Mouse (Mus musculus): ENCODE measurements at regions not wholly inside any gene's neighbourhood (a gene's known extent, or its start where the extent isn't known, plus 50 kb on each side); places are given as distances from the start of the nearest gene placed in this dataset.

- Histone ChIP-seq H3K4me3 (ENCODE audit: low read depth, low read length) (no peak overlapping the region), H3K4me2 (replicated peaks; ENCODE audit: low read depth) (no peak overlapping the region), H3K4me1 (replicated peaks; ENCODE audit: control insufficient read depth, insufficient read depth, low read length) (no peaks in the 10 kb centered on the region), H3K9me3 (ENCODE audit: control insufficient read depth) (no peaks in the 10 kb centered on the region), H3K9ac (ENCODE audit: low read depth, low read length) (no peak overlapping the region), H3K27ac (ENCODE audit: low read depth, low read length) (no peak overlapping the region), H3K27me3 (replicated peaks; ENCODE audit: control insufficient read depth, insufficient read depth, low read length) (no peaks in the 10 kb centered on the region), H3K36me3 (ENCODE audit: control insufficient read depth, insufficient read depth) (no peaks in the 10 kb centered on the region)
- no peak for TF ChIP-seq CTCF (IDR thresholded peaks at IDR 0.05; ENCODE audit: low read depth)
- no peak for ATAC-seq
- 73% methylated on average over 7 of the region's 7 CpGs for WGBS
Measured at GRCm38 (mm10) chr14:29866455-29867275, 101.4 kb upstream of the Selenok start.

- no peak for ATAC-seq
- TF ChIP-seq CTCF (IDR thresholded peaks at IDR 0.05; ENCODE audit: low read depth) = no peak
- Histone ChIP-seq H3K27me3 (replicated peaks; ENCODE audit: control insufficient read depth, insufficient read depth, low read length) (no peaks in the 10 kb centered on the region), H3K4me3 (ENCODE audit: low read depth, low read length) (no peak overlapping the region), H3K36me3 (ENCODE audit: control insufficient read depth, insufficient read depth) (no peaks in the 10 kb centered on the region), H3K4me2 (replicated peaks; ENCODE audit: low read depth) (no peak overlapping the region), H3K9me3 (ENCODE audit: control insufficient read depth) (no peaks in the 10 kb centered on the region), H3K4me1 (replicated peaks; ENCODE audit: control insufficient read depth, insufficient read depth, low read length) (no peaks in the 10 kb centered on the region), H3K27ac (ENCODE audit: low read depth, low read length) (no peak overlapping the region), H3K9ac (ENCODE audit: low read depth, low read length) (no peak overlapping the region)
- 47% methylated on average over 6 of the region's 6 CpGs for WGBS
Measured at GRCm38 (mm10) chr14:29867311-29867710, 100.8 kb upstream of the Selenok start.

GRCm38 (mm10) chr14:29869930-29870329 lies 98.2 kb upstream of the Selenok start:
- 77% methylated on average over 9 of the region's 9 CpGs for WGBS
- Histone ChIP-seq H3K4me2 (replicated peaks; ENCODE audit: low read depth) (no peak overlapping the region), H3K36me3 (ENCODE audit: control insufficient read depth, insufficient read depth) (no peaks in the 10 kb centered on the region), H3K9me3 (ENCODE audit: control insufficient read depth) (no peaks in the 10 kb centered on the region), H3K4me1 (replicated peaks; ENCODE audit: control insufficient read depth, insufficient read depth, low read length) (no peaks in the 10 kb centered on the region), H3K27me3 (replicated peaks; ENCODE audit: control insufficient read depth, insufficient read depth, low read length) (no peaks in the 10 kb centered on the region), H3K4me3 (ENCODE audit: low read depth, low read length) (no peak overlapping the region), H3K27ac (ENCODE audit: low read depth, low read length) (no peak overlapping the region), H3K9ac (ENCODE audit: low read depth, low read length) (no peak overlapping the region)
- ATAC-seq = no peak
- no peak for TF ChIP-seq CTCF (IDR thresholded peaks at IDR 0.05; ENCODE audit: low read depth)

DNA sequence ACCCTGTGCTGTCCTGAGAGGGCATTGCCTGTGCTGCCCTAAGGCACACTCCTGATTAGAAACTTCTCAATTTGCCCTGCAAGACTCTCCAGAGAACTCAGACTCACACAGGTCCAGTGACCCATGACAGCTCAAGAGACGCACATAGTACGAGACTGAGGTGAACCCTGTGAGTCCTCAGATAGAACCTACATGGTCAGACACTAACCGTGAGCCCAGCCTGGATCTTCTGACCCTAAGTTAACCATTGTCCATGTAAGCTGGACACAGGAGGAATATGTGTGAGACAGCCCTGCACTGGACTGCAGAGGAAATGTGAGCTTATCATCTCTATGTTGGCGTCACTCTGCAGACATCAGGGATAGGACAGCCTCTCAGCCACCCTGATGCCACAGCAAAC lies 91.4 kb upstream of the Selenok start:
- WGBS = 93% methylated on average over 4 of the region's 4 CpGs
- no peak for TF ChIP-seq CTCF (IDR thresholded peaks at IDR 0.05; ENCODE audit: low read depth)
- no peaks in the 10 kb centered on the region for H3K27me3 ChIP-seq (replicated peaks; ENCODE audit: control insufficient read depth, insufficient read depth, low read length)
- H3K4me2 ChIP-seq (replicated peaks; ENCODE audit: low read depth) = no peak overlapping the region
- no peak overlapping the region for H3K27ac ChIP-seq (ENCODE audit: low read depth, low read length)
- H3K36me3 ChIP-seq (ENCODE audit: control insufficient read depth, insufficient read depth) = no peaks in the 10 kb centered on the region
- H3K4me3 ChIP-seq (ENCODE audit: low read depth, low read length) = no peak overlapping the region
- H3K4me1 ChIP-seq (replicated peaks; ENCODE audit: control insufficient read depth, insufficient read depth, low read length) = no peaks in the 10 kb centered on the region
- ATAC-seq = no peak
- no peaks in the 10 kb centered on the region for H3K9me3 ChIP-seq (ENCODE audit: control insufficient read depth)
- no peak overlapping the region for H3K9ac ChIP-seq (ENCODE audit: low read depth, low read length)

- Histone ChIP-seq H3K27ac (ENCODE audit: low read depth, low read length) (no peak overlapping the region), H3K4me2 (replicated peaks; ENCODE audit: low read depth) (no peak overlapping the region), H3K4me3 (ENCODE audit: low read depth, low read length) (no peak overlapping the region), H3K36me3 (ENCODE audit: control insufficient read depth, insufficient read depth) (no peaks in the 10 kb centered on the region), H3K27me3 (replicated peaks; ENCODE audit: control insufficient read depth, insufficient read depth, low read length) (no peaks in the 10 kb centered on the region), H3K4me1 (replicated peaks; ENCODE audit: control insufficient read depth, insufficient read depth, low read length) (no peaks in the 10 kb centered on the region), H3K9ac (ENCODE audit: low read depth, low read length) (no peak overlapping the region), H3K9me3 (ENCODE audit: control insufficient read depth) (no peaks in the 10 kb centered on the region)
- ATAC-seq = no peak
- WGBS = 64% methylated on average over 11 of the region's 11 CpGs
- no peak for TF ChIP-seq CTCF (IDR thresholded peaks at IDR 0.05; ENCODE audit: low read depth)
Measured at GRCm38 (mm10) chr14:29877671-29878422, 90.3 kb upstream of the Selenok start.

GRCm38 (mm10) chr14:29878423-29878800 lies 89.7 kb upstream of the Selenok start:
- Histone ChIP-seq H3K4me2 (replicated peaks; ENCODE audit: low read depth) (no peak overlapping the region), H3K9me3 (ENCODE audit: control insufficient read depth) (no peaks in the 10 kb centered on the region), H3K9ac (ENCODE audit: low read depth, low read length) (no peak overlapping the region), H3K36me3 (ENCODE audit: control insufficient read depth, insufficient read depth) (no peaks in the 10 kb centered on the region), H3K27ac (ENCODE audit: low read depth, low read length) (no peak overlapping the region), H3K4me1 (replicated peaks; ENCODE audit: control insufficient read depth, insufficient read depth, low read length) (no peaks in the 10 kb centered on the region), H3K27me3 (replicated peaks; ENCODE audit: control insufficient read depth, insufficient read depth, low read length) (no peaks in the 10 kb centered on the region), H3K4me3 (ENCODE audit: low read depth, low read length) (no peak overlapping the region)
- TF ChIP-seq CTCF (IDR thresholded peaks at IDR 0.05; ENCODE audit: low read depth) = no peak
- no peak for ATAC-seq
- 91% methylated on average over 7 of the region's 7 CpGs for WGBS
